Mouse (Mus musculus): Measurements from ENCODE around the gene Msi2. TPM values are rescaled to one million over a fixed set of nuclear protein-coding genes. Genes with fewer than 3 reads are reported as not detected.

Msi2 gene
- total RNA-seq, 1 experiment from 2014 or later: 97.9 TPM

DNA sequence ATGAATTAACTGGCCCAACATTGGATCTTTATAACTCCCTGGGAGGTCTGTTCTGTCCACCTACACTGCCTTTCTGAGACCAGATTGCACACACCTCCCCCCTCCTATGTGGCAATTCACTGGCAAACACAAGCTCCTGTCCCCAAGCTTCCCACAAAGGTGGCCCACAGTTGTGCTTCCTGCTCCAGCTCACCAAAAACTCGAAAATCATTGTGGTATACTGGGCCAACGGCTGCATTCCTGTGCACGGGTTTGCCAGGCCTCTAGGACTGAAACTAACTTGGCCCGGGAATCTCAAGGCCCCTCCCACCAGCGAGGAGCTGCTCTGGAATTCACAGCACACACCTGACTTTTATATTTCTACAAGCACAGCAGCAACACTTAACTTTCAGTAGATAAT, 31.3 kb downstream of the Msi2 start:
- ATAC-seq (ENCODE audit: extremely low read depth, insufficient number of reproducible peaks, low FRiP score, poor library complexity, severe bottlenecking): no peak

DNA sequence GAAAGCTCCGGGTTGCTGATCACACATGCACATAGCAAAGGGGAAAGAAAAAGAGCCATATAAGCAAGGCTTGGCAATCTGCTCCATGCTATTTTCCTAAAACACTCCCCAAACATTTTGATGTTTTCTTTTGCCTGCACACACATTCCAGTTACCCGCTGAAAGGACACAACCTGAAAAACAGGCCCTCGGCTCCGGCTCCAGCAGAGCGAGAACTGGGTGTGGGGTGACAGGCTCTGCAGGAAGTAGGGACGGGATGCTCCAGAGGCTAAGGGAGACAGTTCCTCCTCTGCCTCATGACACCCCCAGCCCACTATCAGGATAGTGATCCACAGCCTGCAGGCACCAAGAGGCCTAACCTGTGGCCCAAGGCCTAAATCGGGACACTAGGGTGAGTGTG, 32.3 kb downstream of the Msi2 start:
- ATAC-seq (ENCODE audit: extremely low read depth, insufficient number of reproducible peaks, low FRiP score, poor library complexity, severe bottlenecking): no peak

DNA sequence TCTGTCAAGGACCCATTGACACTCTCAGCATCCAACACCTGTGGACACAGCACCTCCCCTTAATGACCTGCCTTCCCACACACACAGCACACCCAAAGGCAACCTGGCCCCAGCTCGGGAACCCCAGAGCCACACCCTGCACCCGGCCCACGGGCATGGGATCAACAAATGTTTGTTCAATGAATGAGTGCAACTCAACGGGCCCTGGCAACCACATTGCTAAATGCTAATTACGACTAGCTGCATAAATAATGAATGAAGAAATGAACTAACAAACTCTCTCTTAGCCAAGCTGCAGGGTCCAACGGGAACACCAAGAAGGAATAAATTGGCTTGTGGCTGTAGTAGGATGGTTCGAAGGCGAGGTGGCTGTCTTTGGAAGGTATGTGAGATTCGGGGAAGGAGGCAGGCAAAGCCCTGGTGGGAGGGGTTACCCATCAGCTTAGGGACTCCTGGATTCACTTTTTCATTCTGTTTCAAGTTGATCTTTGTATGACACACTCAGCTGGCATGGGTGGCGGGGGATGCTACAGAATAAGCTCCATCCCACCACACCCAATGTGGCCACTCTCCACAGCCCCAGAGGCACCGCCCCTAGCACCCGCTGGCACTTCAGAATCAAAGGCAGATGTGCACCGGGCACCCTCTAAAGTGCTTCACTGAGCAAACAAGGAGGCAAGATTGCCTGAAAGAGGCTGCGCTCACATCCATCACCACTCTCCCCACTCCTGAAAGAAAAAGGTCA, 35.1 kb downstream of the Msi2 start:
- ATAC-seq (ENCODE audit: extremely low read depth, insufficient number of reproducible peaks, low FRiP score, poor library complexity, severe bottlenecking): no peak

DNA sequence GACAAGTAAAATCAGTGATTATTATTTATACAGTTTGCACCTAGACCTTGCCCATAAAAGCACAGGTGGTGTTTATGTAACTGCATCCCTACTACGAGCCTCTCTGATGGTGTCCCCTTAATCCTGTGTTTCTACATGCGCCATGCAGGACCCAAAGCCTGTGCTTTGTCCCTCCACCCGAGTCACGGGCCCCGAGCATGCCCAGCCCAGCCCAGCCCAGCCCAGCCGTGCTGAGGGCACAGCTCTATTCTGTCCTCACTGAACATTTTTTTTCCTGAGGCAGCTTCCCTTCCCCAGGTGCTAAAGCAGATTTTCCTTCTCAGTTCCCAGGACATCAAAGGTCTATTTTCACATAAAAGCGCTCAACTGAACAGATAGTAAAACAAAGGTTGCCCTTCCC, 41.0 kb downstream of the Msi2 start:
- no peak for ATAC-seq (ENCODE audit: extremely low read depth, insufficient number of reproducible peaks, low FRiP score, poor library complexity, severe bottlenecking)

DNA sequence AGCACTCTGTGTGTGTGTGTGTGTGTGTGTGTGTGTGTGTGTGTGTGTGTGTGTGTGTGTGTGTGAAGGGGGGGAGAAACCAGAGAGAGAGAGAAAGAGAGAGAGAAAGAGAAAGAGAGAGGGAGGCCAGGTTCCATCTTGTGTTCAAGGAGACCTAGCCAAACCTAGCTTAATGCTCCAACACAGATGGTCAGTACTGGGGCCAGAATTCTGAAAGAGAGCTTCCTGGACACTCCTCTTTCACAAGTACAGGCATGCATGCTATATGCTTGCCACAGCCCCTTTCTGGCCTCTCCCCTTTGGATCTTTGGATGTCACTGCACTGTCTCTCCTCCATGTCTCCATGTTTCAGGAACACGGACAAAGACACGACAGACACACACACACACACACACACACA, 41.7 kb downstream of the Msi2 start:
- no peak for ATAC-seq (ENCODE audit: extremely low read depth, insufficient number of reproducible peaks, low FRiP score, poor library complexity, severe bottlenecking)

DNA sequence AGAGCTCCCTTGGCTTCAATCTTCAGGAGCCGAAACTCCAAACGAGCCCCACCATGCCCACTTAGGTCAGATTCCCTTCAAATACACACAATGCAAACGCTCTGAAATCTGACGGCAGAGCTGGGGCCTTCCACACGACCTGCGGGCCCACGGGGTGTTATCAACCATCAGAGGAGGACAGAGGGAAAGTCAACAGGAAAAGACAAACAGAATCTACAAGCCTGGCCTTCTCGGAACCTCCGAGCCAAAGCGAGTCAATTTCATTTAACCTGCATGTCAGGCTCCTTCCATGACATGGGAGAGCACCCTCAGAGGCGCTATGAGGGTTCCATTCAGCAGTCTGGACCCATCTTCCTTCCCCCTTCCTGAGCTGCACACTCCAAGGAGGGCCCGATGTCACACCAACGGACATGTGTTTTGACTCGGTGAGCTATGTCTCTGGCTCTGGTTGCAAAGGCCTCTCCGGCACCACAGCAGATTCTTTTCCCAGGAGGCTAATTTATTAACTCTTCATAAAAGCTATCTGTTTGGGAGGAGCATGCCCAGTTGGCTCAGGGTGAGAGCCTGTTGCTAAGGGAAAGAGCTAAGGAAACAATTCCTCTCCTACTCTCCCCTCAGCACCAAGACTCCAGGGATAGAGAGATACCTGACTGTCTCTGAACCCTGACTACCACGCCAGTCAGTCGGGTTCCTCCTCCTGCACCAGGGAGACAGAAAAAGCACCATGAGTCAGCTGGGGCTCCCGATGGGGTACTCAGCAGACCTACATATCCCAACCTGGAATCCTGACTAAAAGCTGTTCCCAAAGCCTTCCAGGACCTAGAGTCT, 42.6 kb downstream of the Msi2 start:
- ATAC-seq (ENCODE audit: extremely low read depth, insufficient number of reproducible peaks, low FRiP score, poor library complexity, severe bottlenecking): no peak

DNA sequence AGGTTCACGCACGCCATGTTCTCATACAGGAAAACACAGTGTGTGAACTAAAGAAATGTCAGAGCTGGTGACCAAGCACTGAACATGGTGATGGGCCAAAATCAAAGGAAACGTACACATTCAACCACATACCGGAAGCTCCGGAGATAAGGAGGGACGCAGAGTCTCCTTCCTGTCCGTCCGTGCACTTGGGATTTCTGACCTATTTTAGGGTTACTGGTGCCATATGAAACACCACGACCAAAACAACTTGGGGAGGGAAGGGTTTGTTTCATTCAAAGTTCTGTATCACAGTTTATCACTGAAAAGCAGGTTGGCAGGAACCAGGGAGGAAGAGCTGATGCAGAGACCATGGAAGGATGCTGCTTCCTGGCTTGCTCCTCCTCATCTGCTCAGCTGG, 44.2 kb downstream of the Msi2 start:
- ATAC-seq (ENCODE audit: extremely low read depth, insufficient number of reproducible peaks, low FRiP score, poor library complexity, severe bottlenecking): no peak

DNA sequence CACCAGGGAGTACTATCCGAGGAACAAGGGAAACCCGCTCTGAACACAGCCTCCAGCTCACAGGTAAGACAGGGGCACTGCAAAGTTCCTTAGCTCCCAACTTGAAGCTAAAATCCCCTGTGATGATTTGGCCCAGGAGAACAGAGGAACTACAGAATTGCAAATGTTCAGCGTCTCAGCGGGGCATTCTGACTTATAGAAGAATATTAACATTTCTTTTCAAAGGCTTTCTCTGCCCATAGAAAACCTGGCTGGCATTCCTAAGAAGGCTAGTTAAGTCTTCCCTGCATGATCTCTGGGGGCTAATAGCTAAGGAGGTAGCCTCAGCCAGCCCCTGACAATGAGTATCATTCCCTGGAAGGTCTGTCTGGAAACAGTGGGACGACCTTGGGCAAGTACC, 47.4 kb downstream of the Msi2 start:
- no peak for ATAC-seq (ENCODE audit: extremely low read depth, insufficient number of reproducible peaks, low FRiP score, poor library complexity, severe bottlenecking)

DNA sequence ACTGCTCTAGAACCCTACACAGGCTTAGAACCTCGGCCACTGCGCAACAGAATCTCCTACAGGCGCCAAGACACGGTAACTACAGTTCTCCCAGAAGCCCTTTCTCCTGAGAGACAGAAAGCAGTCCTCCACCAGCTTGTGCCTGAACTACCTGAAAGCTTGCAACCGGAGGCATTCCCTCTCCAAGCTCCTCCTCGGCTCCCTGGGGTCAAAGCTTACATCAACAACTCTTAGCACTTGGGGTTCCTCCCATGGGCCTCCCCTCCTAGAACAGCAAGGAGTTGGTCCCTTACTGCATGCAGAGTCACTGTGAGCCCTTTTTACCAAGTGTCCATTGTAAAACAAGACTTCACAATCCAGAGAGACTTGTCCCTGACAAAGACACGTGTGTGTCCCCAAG, 49.2 kb downstream of the Msi2 start:
- no peak for ATAC-seq (ENCODE audit: extremely low read depth, insufficient number of reproducible peaks, low FRiP score, poor library complexity, severe bottlenecking)

DNA sequence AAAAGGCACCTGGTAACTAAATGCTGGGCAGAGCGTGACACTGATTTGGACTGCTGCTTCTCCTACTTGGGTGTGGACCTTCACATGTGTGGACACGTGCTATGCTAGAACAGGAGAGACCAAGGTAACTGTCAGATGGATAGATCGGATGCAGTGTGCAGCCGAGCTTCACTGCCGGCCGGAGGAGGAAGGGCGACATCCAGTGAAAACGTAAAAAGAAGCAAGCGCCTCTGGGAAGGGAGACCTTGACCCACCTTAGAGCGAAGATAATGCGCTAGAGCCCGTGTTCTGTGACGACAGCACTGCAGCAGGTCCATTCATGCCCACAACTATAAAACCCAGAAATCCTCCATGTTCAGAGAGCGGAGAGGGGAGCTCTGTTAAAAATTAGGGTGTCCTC, 50.0 kb downstream of the Msi2 start:
- no peak for ATAC-seq (ENCODE audit: extremely low read depth, insufficient number of reproducible peaks, low FRiP score, poor library complexity, severe bottlenecking)

DNA sequence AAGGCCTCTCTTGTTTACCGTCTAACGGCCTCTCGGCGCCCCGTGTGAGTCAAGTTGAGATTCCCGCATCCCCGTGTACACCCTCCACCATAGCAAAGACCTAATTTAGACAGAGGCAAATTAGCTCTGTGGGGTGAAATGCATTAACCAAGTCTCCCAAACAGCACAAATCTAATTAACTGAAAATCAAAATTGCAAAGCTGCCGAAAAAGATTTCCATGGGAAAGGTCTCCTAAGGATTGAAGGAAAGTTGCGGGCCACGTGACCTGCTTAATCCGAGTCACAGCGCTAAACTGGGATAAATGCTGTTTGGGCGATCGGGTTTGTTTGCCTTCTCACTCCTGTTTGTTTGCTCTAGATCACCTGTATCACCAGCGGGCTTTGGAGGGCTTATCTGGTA, 52.5 kb downstream of the Msi2 start:
- ATAC-seq (ENCODE audit: extremely low read depth, insufficient number of reproducible peaks, low FRiP score, poor library complexity, severe bottlenecking): no peak

DNA sequence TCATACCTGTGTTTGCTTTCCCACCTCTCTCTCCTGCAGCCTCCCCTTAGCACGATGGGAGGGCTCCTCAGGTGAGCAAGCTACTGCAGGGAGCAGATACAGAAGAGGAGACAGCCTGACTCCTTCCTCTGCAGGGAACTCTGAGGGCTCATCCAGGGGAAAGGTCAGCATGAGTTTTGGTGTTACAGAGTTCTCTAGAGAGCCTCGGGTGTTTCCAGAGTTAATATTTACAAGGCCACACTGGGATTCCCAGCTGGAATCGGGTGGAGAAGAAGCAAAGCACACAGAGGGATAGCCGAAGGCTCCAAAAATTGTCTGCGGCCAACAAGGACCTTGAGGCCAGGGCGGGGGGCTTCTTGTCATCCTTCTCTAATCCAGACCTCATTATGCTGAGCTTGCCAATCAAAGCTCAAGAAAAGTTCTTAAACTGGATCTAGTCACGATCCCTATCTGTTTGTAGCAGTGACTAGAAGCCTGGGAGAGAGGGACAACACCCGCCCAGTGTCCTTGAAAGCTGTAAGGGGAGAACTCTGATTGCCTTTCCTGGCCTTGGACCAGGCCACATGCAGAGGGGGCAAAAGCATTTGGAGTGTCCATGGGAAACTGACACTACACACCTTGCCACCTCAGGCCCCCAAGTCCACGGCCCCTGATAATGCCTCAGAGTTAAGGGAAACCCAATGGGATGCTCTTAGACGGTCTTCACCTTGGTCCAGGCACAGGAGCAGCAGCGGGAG, 56.7 kb downstream of the Msi2 start:
- ATAC-seq (ENCODE audit: extremely low read depth, insufficient number of reproducible peaks, low FRiP score, poor library complexity, severe bottlenecking): no peak

DNA sequence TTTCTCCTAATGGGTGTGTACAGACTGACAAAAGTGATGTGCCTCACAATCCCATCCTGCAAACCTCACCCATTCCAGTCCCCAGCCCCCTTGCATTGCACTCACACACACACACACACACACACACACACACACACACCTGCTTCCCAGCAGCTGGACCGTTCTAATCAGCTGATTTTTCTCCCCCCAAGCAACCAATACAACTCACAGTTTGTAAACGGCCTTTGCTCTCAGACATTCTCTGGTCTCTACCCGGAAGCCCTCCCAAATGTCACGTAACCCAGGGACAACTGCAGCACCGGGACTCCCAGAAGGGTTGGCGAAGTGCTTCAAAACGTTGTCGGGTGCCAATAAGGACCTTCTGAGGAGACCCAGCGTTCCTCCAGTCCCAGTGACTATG, 57.9 kb downstream of the Msi2 start:
- no peak for ATAC-seq (ENCODE audit: extremely low read depth, insufficient number of reproducible peaks, low FRiP score, poor library complexity, severe bottlenecking)

DNA sequence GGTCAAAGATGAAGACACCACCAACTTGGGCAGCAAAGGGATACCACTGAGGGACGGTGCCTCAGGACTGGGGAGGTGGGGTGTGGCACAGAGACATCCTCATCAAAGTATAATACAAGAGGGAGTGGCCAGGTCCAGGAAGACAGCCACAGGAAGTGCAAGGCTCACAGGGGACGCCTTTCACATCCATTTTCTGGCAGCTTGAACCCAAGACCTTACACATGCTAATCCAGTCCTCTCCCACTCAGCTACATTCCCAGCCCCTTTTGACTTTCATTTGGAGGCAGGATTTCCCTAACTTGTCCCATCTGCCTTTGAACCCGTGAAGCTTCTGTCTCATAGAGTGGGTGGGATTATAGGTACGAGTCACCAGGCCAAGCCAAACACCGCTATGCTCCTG, 59.4 kb downstream of the Msi2 start:
- ATAC-seq (ENCODE audit: extremely low read depth, insufficient number of reproducible peaks, low FRiP score, poor library complexity, severe bottlenecking): no peak

DNA sequence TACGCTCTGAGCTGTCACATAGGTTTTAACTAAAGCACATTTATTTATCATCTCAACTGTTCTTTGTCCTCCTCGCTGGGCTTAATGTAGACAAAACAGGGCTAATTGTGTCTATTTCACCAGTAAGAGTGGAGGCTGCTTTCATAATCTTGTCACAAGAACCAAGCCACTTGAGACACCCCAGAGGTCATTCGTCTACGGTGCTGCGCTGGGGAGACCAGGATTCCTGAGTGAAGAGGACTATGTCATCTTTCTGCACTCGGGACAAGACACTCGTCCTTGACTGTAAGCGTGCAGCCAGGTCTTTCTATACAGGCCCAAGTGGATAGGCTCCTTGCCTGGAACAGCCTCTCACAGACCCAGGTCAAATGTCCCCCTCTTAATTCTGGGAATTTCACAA, 62.5 kb downstream of the Msi2 start:
- ATAC-seq (ENCODE audit: extremely low read depth, insufficient number of reproducible peaks, low FRiP score, poor library complexity, severe bottlenecking): no peak

DNA sequence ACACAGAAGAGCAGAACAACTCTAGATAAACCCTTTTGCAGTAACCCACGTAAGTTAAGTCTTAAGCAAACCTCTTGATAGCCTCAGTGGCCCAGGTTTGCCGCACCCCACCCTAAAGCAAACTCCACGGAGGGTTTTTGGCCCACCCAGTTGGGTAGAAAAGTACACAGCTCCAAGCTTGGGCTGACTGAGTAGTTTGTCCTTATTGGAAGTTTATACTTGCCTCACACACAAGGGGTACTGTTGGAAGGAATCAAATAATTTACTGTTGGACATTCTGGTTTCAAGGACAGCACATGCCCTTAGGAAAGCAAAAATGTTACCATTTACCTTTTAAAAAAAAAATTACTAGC, 63.1 kb downstream of the Msi2 start:
- ATAC-seq (ENCODE audit: extremely low read depth, insufficient number of reproducible peaks, low FRiP score, poor library complexity, severe bottlenecking): no peak

DNA sequence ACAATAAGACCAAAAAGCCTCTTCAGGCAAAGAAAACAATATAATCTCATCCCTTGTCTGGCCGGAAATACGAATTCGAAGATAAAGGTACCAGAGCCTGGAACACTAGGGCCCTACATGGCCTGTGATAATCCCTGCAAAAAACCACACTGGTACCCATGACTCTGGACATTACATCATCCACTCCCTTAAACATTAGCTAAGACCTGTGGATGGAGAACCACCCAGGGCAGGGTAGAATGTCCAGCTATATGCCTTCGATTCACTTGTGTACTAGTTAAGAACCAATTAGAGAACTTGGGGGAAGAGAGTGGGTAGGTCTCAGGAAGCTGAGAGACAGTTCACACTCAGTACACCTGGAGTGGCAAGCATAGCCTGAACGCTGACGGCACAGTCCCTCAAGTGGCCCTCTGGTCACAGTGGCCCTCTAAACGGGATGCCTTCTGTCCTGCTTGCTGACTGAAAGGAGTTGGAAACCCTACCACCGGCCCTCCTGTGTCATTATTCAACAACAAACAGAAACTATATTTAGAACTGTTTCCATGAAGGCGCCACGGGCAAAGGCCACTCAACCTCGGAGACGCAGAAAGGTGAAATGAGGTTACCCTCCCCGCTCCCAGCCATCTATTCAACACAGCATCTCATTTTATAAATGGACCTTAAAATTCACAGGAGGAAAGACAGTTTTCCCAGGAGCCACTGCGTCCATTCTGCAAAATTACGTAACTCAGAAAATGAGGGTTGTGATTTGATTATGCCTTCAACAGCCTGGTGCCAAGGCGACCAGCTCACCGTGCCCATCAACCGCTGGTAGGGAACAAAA, 63.7 kb downstream of the Msi2 start:
- no peak for ATAC-seq (ENCODE audit: extremely low read depth, insufficient number of reproducible peaks, low FRiP score, poor library complexity, severe bottlenecking)

DNA sequence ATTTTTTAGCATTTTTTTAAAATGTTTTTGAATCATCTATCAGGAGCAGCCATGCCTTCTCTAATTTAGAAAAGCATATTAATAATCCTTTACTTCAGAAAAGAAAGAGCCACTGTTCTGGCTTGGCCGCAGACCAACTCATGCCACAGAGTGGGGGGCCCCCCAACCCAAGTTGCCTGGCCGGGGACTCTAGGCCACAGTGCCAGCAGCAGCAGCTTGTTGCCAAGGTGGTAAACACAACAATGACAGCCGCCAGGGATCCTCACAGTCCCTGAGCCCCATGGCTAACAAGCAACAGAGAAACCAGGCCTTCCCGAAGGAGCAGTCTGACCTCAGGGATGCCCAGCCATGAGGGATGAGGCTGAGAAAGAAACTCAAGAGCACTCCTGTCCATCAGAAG, 68.0 kb downstream of the Msi2 start:
- no peak for ATAC-seq (ENCODE audit: extremely low read depth, insufficient number of reproducible peaks, low FRiP score, poor library complexity, severe bottlenecking)

DNA sequence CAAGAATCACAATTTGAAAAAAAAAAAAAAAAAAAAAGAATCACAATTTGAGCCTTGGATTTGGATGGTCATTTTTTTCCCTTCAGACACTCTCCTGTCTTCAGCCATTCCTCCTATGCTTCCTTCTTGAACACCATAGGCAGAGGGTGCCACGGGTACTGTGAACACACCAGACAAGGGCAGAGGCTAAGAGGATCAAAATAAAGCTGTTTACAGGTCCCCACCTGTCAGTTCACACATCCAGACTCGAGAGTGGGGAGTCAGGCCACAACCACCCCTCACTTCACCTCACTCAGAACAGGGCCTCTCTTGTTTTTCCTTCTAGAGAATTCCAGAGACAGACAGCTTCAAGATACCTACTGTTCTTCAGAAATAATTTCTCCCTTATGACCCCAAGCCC, 69.3 kb downstream of the Msi2 start:
- no peak for ATAC-seq (ENCODE audit: extremely low read depth, insufficient number of reproducible peaks, low FRiP score, poor library complexity, severe bottlenecking)

All from neutrophil, adult 5-6 weeks (primary cell).